27 mouse cellular contexts compared by ENCODE assay signal in genomic region chr11:65243593-65243992, GRCm38 (mm10). TPM values are rescaled to one million over a fixed set of nuclear protein-coding genes. Genes with fewer than 3 reads are reported as not detected.
DNase-seq lines count a peak whose midpoint lies in the region; ATAC-seq and TF ChIP-seq lines count a peak whose summit lies in the region.
"Had no signal": no experiment of that assay in that cellular context is flagged by ENCODE, and none has a peak within 500 bp of the region (broad histone marks: within the 10 kb centered on the region; RNA-seq: fewer than 3 reads in every experiment).

No protein-coding gene starts in this region.

- DNase-seq in adrenal gland, adult 2 months, result peak; percentile 21
- no peak for DNase-seq in adrenal gland, adult 18-20 months (ENCODE audit: low spot score in 2 of 2)
- DNase-seq in heart, adult 2 months, result peak in 1 of 2 experiments; percentile 74
- DNase-seq in heart, postnatal 25 days (ENCODE audit: low spot score), result peak; percentile 28
- DNase-seq in lung, adult 18-20 months, result no peak
- DNase-seq in thymus, postnatal 0 days (ENCODE audit: low spot score), result no peak
- no peak for DNase-seq in thymus, postnatal 4 days
- DNase-seq: gastrocnemius, postnatal 10 days; kidney, postnatal 4 days; layer of hippocampus, adult 9-11 months; liver, embryonic 13.5 days; lung, embryonic 14.5 days; lung, postnatal 4 days; midbrain, embryonic 14.5 days; retina, postnatal 1 day; right cerebral cortex, postnatal 25 days; spleen, adult 18-20 months; thymus, postnatal 14 days had no signal

- H3K4me3 ChIP-seq in heart, adult 2 months, result no peak overlapping the region
- no peak overlapping the region for H3K4me3 ChIP-seq in heart, embryonic 14.5 days (ENCODE audit: control insufficient read depth in 1 of 2, insufficient read depth in 1 of 2, low read depth in 1 of 2, low read length in 2 of 2)
- H3K4me3 ChIP-seq: embryonic facial prominence, embryonic 10.5 days; limb, embryonic 13.5 days; liver, embryonic 13.5 days; neural tube, embryonic 12.5 days had no signal

- no peaks in the 10 kb centered on the region for H3K9me3 ChIP-seq in heart, embryonic 14.5 days (ENCODE audit: control insufficient read depth, low read length)
- H3K9me3 ChIP-seq: embryonic facial prominence, embryonic 10.5 days; limb, embryonic 13.5 days; liver, embryonic 13.5 days; neural tube, embryonic 12.5 days had no signal

- ATAC-seq in heart, embryonic 14.5 days (ENCODE audit: insufficient number of reproducible peaks, insufficient read depth, low FRiP score, low read depth), result no peak
- ATAC-seq: forebrain, embryonic 16.5 days; hindbrain, postnatal 0 days; intestine, embryonic 16.5 days had no signal

- peak; percentile 88 for TF ChIP-seq EP300 in heart, adult 2 months (IDR thresholded peaks at IDR 0.05; ENCODE audit: insufficient read depth, low read depth, low read length)

- H3K36me3 ChIP-seq in heart, adult 2 months (ENCODE audit: control insufficient read depth, insufficient read depth, low read length), result peaks cover 17% of the 10 kb centered on the region
- peaks cover 36% of the 10 kb centered on the region for H3K36me3 ChIP-seq in heart, embryonic 14.5 days (ENCODE audit: control insufficient read depth, insufficient read depth, low read length)
- H3K36me3 ChIP-seq: embryonic facial prominence, embryonic 10.5 days; limb, embryonic 13.5 days; liver, embryonic 13.5 days; neural tube, embryonic 12.5 days had no signal

- H3K27ac ChIP-seq in heart, adult 2 months, result peak overlapping the region; percentile 65
- H3K27ac ChIP-seq in heart, embryonic 14.5 days (replicated peaks in 1 of 2; ENCODE audit: control insufficient read depth in 1 of 2, insufficient read depth in 1 of 2, low read depth in 2 of 2, low read length in 2 of 2), result peak overlapping the region; percentile 21 to 43
- H3K27ac ChIP-seq: embryonic facial prominence, embryonic 10.5 days; hindbrain, postnatal 0 days; limb, embryonic 13.5 days; liver, embryonic 13.5 days; neural tube, embryonic 12.5 days had no signal

- H3K9ac ChIP-seq in heart, adult 2 months (ENCODE audit: low read depth, low read length), result no peak overlapping the region
- peak overlapping the region; percentile 3; the same call in 1 of the 2 replicates for H3K9ac ChIP-seq in heart, embryonic 14.5 days (ENCODE audit: low read length)
- H3K9ac ChIP-seq: limb, embryonic 13.5 days; liver, embryonic 13.5 days; lung, embryonic 14.5 days; neural tube, embryonic 12.5 days had no signal

- 40% methylated on average over 3 of the region's 3 CpGs for WGBS in heart, adult 2 months
- WGBS in heart, embryonic 14.5 days, result 21% methylated on average over 3 of the region's 3 CpGs

- 0 out of 2 replicates have a peak, but pooled peaks have one; percentile 26 for TF ChIP-seq POLR2A in heart, adult 2 months (IDR thresholded peaks at IDR 0.05; ENCODE audit: insufficient read depth, low read depth, low read length)

- no peaks in the 10 kb centered on the region for H3K79me2 ChIP-seq in heart, adult 2 months (replicated peaks; ENCODE audit: control insufficient read depth, insufficient read depth, low read length)

- no peak overlapping the region for H3K4me2 ChIP-seq in heart, embryonic 14.5 days (ENCODE audit: low read length)
- H3K4me2 ChIP-seq: limb, embryonic 13.5 days; liver, embryonic 13.5 days; lung, embryonic 14.5 days; neural tube, embryonic 12.5 days had no signal

- H3K4me1 ChIP-seq in heart, adult 2 months (ENCODE audit: control insufficient read depth, insufficient read depth, low read length), result peaks cover 3% of the 10 kb centered on the region; the same call in 1 of the 2 replicates
- peaks cover 13 to 41% of the 10 kb centered on the region in 2 experiments for H3K4me1 ChIP-seq in heart, embryonic 14.5 days (ENCODE audit: control insufficient read depth in 2 of 2, insufficient read depth in 2 of 2, low read length in 2 of 2)
- H3K4me1 ChIP-seq: embryonic facial prominence, embryonic 10.5 days; limb, embryonic 13.5 days; liver, embryonic 13.5 days; neural tube, embryonic 12.5 days had no signal

- intact Hi-C loops in heart, adult 2 months (cut with DNase I), result no loop called here
- intact Hi-C loops in heart, postnatal 25 days (cut with DNase I), result no loop called here

- TF ChIP-seq CTCF in heart, adult 2 months (IDR thresholded peaks at IDR 0.05), result no peak

- H3K27me3 ChIP-seq in heart, adult 2 months (ENCODE audit: control insufficient read depth, insufficient read depth, low read length), result no peaks in the 10 kb centered on the region
- no peaks in the 10 kb centered on the region for H3K27me3 ChIP-seq in heart, embryonic 14.5 days (ENCODE audit: control insufficient read depth, insufficient read depth, low read length)
- H3K27me3 ChIP-seq: limb, embryonic 13.5 days; liver, embryonic 13.5 days; neural tube, embryonic 12.5 days had no signal

RNA-seq across cellular contexts. Expression of gene Myocd, which starts 26.2 kb away (rescaled TPM):
- under 1 TPM; 0.24 to 0.46 TPM for total RNA-seq in adrenal gland, adult 2 months (2021)
- 0.31 and 0.36 TPM in 2 replicates for polyA plus RNA-seq in adrenal gland, adult 2 months (2012; rRNA removed)
- total RNA-seq in adrenal gland, adult 18-20 months (2021), result under 1 TPM; 0.45 to 0.46 TPM
- total RNA-seq in heart, adult 2 months (2021), result 10 to 100 TPM; 82.5 to 87.1 TPM
- polyA plus RNA-seq in heart, adult 2 months (2012; rRNA removed), result 30.6 and 37.7 TPM in 2 replicates
- 68.7 and 69.8 TPM in 2 replicates for polyA plus RNA-seq in heart, embryonic 14.5 days (2014; fragmentation: Nextera tagmentation; extraction: Ambion mirVana)
- total RNA-seq in heart, postnatal 25 days (2021), result 100 to 1,000 TPM in 1 of 2 experiments, 10 to 100 TPM in 1; 85.7 to 101 TPM
- polyA plus RNA-seq in thymus, postnatal 0 days (2015; fragmentation: Nextera tagmentation; extraction: Ambion mirVana), result 0.05 and 0.15 TPM in 2 replicates
- total RNA-seq: granulocyte monocyte progenitor cell, adult 5-6 weeks; megakaryocyte-erythroid progenitor cell, adult 5-6 weeks had no signal

Comparison
In these comparisons a context has a peak if more than half of its experiments do, and no peak if none do; other contexts are left out.
1. DNase-seq: peak in adrenal gland, adult 2 months (single experiment) and heart, postnatal 25 days (single experiment); none in adrenal gland, adult 18-20 months (0 of 2), lung, adult 18-20 months (0 of 2), thymus, postnatal 0 days (single experiment) and thymus, postnatal 4 days (single experiment).
2. RNA of gene Myocd, which starts 26.2 kb away (total RNA-seq): 85.7 to 101 TPM in heart, postnatal 25 days and 82.5 to 87.1 TPM in heart, adult 2 months; 0.45 to 0.46 TPM in adrenal gland, adult 18-20 months and 0.24 to 0.46 TPM in adrenal gland, adult 2 months; every median in the first group is over 10 times any median in the second.